Mouse (Mus musculus) natural killer cell, adult 2 months (primary cell): ENCODE measurements at regions not wholly inside any gene's neighbourhood (a gene's known extent, or its start where the extent isn't known, plus 50 kb on each side); places are given as distances from the start of the nearest gene placed in this dataset.
"Not testable (repeated sequence)": the region's sequence is repeated elsewhere in the genome, so short reads cannot be mapped to it uniquely, and the experiment has no call there.

Experiments used
- DNase-seq, 2 experiments: peaks; one replicate each; pipeline ENCODE4 v3.0.0; 2022; ENCODE audit warnings: low spot score in 2 of 2

DNA sequence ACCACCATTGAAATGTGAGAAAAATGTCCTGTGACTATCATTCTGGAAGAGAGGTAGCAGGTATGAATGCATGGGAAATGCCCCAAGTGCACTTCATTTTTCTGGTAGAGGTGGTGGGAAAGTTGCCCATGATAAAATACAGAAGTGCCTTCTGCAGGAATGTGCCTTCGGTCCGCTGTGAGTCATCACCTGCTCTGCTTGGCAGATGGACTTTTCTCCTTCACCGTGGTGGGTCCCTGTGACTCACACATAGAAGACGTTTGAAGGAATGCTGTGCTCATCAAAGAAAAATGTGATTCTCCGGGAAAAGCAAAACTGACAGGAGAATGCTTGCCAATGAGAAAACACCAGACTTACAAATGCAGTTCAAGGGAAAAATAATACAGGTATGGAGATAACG, 126.8 kb downstream of the Tnfsf18 start:
- no peak for DNase-seq

- not testable (repeated sequence) for DNase-seq
Observed at GRCm38 (mm10) chr1:161614091-161614490, 119.6 kb downstream of the Tnfsf18 start.

DNA sequence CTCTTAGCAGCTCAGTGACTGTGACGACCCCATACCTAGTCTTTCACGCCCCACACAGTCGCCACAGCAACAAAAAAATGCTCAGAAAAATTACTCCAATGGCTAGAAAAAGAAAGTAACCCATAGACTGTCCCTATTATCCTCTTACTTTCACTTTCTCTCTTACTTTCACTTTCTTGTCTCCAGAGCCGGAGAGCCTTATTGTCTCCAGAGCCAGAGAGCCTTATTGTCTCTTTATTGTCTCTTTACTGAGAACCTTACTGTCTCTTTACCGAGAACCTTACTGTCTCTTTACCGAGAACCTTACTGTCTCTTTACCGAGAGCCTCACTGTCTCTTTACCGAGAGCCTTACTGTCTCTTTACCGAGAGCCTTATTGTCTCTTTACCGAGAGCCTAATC, 119.2 kb downstream of the Tnfsf18 start:
- not testable (repeated sequence) for DNase-seq

DNA sequence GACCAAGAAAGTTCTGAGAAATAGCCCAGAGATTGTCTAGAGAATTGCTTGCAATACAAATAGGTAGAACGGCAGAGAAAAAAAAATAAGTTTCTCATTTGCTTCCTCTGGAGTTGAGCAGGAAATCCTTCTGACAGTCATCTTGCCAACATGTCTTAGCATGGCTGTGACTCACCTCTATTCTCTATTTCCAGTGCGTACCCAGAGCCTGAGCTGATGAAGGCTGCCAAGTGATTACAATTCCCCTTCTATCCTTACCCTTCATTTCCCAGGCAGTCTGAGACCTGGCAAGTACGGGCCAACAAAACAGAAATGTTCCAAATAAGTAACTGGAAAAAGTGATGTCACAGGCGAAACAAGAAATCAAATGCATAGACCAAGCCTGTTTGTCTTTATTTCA, 113.0 kb downstream of the Tnfsf18 start:
- DNase-seq: no peak

GRCm38 (mm10) chr1:161602150-161602549, 107.7 kb downstream of the Tnfsf18 start:
- DNase-seq: no peak

GRCm38 (mm10) chr1:161601167-161601566, 106.7 kb downstream of the Tnfsf18 start:
- DNase-seq: no peak

DNA sequence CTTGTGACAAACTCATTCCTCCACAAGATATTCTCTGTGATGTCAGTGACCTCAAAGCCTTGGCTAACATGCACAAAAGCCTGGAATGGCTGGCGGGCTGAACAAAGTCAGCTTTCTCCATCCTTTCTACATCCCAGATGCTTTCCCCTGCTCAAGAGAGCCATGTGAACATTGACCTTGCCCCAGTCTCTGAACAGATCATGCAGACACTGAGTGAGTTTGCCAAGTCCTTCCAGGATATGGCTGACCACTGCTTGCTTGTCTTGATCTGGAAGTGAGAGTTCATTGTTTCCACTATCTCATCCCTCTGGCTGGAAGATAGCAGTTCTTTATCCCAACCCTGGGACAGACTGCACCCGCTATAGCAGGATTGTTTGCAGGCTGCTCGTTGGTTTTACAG, 103.7 kb downstream of the Tnfsf18 start:
- no peak for DNase-seq

- no peak for DNase-seq
Observed at GRCm38 (mm10) chr1:161576530-161576929, 82.1 kb downstream of the Tnfsf18 start.

GRCm38 (mm10) chr1:161575939-161576338, 81.5 kb downstream of the Tnfsf18 start:
- no peak for DNase-seq

DNA sequence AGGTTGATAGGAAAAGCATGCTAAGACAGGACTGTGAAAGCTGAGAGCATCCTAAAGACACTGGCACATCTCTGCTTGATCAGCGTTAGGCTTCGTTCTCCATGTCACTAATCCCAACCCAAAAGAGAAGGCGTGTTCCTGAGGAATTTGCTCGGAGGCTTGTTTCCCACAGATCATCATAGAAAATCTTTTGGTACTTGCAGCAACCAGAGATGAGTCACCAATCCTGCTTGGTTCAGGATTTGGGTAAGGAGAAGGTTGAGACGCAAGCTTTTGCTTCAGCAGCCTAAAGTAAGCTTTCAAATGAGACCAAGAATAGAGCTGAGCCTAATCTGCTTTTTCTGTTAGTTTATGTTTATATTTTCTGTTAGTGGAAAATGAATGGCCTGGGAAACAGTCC, 80.7 kb downstream of the Tnfsf18 start:
- no peak for DNase-seq

DNA sequence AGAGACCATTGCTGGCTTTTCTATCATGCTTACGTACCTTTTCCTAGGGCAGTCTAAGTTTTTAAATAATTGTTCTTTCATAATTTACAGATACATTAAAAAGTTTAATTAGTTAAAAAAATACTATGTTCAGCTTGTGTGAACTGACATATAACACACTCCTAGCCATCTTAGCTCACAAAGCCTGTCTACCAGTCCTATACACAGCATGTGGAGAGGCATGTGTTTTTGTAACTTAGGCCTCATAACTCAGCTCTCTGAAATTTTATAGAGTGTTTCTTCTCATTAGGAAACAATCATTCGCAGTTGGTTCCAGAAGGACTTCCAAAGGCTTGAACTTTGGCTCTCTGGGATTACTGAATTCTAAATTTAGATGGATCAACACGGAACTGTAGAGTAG, 76.3 kb downstream of the Tnfsf18 start:
- DNase-seq: no peak

GRCm38 (mm10) chr1:161567826-161568225, 73.4 kb downstream of the Tnfsf18 start:
- no peak for DNase-seq

DNA sequence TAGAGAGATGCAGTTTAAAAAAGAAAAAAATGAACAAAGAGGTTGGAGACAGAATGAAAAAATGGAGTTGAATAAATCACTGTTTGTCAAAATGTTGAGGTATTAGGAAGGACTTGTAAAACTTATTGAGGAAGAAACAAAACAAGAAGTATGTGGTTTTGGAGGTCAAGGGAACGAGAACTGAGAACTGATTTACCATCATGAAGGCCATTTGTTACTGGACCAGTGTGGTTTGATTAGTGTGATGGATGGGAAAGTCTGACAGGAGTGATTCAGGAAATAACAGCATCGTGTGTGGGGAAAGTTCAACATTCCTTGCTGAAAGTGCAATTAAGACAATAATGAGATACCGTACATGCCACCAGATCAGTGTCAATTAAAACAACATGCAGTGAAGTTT, 65.9 kb downstream of the Tnfsf18 start:
- no peak for DNase-seq
